Mouse (Mus musculus): Measurements from ENCODE around the gene Hoxa5. TPM values are rescaled to one million over a fixed set of nuclear protein-coding genes. Genes with fewer than 3 reads are reported as not detected.

Gene Hoxa5
- 1 to 10 TPM; 4.4 to 5.1 TPM for total RNA-seq (2021)
- long read RNA-seq, experiment 1, partial matches to known transcripts = 0 of 1 reads
- long read RNA-seq, experiment 1, other reads (novel, unspliced or antisense) = 0 of 1 reads
- long read RNA-seq, experiment 2, partial matches to known transcripts = 2 of 4 reads
- long read RNA-seq, experiment 2, other reads (novel, unspliced or antisense) = 2 of 4 reads

DNA sequence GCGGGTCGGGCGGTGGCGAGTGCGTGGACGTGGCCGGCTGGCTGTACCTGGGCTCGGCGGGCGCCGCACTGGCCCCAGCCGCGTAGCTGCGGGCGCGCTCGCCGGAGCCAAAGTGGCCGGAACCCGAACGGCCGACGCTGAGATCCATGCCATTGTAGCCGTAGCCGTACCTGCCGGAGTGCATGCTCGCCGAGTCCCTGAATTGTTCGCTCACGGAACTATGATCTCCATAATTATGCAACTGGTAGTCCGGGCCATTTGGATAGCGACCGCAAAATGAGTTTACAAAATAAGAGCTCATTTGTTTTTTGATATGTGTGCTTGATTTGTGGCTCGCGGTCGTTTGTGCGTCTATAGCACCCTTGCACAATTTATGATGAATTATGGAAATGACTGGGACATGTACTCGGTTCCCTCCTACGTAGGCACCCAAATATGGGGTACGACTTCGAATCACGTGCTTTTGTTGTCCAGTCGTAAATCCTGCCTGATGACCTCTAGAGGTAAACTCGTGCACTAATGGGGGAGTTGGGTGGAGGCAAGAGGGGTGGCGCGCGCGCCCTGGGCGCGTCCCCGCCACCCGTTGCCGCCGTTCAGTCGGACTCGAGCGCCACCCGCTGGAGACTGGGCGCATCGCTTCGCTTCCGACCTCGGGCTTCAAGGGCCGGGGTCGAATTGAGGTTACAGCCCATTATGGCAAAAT is at the start of gene Hoxa5:
Gene Hoxa5 (minus strand): TSS at position 538 of the 703 bp plus-strand sequence.
- peak in 1 of 2 experiments; percentile 75 for DNase-seq (ENCODE audit: low spot score in 2 of 2)

DNA sequence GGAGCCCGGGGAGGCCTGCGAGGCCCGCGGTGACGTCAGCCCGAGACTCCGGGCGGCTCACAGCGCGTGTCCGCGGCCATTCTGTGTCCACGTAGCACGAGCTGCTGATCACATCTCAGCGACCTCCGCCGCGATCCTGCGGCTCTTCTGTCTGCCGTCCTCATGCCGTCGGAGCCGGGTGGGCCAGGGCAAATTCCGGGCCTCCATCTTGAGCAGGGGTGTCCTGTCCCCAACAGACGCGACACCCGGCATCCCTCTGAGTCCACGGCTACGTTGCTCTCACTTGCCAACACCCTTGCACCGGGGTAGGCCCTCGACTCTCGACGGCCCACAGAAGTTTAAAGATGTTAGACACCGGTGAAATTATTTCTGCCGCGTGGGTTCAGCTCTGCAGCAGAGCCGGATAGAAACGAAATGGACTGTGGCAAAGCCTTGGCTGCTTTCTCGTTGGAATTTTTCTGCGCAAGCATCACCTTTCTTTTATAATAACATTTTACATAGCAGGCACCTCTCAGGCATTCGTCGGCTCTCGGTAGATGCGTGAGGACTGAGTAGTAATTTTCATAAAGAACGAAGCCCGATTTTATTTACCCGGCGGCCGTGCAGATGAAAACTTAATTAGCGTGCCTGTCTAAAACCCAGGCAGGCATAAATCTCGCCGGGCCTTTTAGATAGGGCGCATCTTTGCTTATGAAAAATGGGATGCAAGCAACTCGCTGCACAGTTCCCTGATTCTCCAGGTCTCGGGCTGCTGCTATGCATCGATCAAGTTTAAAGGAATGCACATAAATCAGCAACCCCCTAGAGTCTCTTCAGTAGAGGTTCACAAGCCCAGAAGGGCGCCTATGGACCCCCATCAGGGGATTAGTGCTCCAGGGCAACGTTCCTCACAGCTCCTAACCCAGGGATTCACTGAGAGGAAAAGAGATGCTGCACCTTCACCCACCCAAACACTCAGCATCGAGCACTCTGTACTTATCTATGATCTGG is 49.4 kb upstream of the Hoxa5 start:
- DNase-seq (ENCODE audit: low spot score in 2 of 2) = no peak

DNA sequence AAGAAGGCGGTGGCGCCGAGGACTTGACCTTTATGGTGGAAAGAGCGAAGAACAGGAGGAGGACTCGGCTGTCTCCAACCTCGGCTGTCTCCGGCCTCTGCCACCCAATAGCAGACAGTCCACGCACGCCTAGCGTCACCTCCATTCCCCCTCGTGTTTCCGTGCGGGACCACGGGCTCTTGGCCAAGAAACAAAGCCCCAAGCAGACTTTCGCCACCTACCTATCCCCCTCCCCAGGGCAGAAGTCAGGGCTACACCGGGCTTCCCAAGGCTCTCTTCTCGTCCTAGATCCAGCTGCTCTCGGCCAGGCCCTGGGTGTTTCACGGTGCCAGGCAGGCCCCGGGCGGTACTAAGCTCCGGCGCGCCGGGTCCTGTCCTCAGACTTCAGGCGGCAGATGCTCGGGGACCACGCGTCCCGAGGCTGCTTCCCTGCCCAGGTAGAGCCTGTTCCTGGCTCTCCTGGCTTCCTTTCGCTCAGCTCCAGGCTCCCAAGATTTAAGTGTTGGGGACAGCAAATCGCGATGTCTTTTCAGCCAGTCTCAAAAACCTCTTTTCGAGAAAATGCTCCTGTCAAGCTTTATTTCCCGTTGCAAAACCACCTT is 48.5 kb upstream of the Hoxa5 start:
- no peak for DNase-seq (ENCODE audit: low spot score in 2 of 2)

DNA sequence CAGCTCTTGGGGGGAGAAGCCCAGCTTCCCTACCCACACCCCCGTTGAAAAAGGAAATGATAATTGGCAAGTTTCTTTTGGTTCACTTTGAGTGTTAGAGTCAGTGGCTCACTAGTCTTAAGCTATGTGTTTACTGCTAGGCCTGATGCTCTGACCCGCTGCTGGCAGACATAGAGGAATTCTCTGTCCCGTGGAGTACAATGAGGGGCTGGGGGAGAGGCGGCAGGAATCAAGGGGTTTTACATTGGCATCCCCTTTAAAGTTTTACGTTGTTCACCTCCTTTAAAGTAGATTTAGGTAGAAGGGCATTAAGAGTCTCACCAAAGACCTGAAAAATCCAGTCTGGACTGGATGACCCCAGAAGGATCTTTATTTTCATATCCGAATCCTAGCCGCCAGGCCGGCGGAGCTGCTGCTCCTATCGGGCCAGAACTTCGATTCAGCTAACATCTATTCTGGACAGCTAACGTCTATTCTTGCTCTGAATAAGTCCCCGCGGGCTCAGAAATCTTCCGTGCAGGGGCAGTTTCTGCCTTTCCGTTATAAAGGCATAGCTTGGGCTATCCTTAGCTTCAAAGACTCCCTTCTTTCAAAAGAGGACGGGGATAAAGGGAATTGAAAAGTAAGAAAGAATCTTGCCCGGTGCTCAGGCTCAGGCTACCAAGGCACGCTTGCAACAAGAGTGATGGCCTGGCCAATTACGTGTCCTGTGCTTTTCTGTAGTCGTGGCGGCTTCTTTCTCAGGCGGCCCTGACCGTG is 47.8 kb upstream of the Hoxa5 start:
- DNase-seq (ENCODE audit: low spot score in 2 of 2) = no peak

DNA sequence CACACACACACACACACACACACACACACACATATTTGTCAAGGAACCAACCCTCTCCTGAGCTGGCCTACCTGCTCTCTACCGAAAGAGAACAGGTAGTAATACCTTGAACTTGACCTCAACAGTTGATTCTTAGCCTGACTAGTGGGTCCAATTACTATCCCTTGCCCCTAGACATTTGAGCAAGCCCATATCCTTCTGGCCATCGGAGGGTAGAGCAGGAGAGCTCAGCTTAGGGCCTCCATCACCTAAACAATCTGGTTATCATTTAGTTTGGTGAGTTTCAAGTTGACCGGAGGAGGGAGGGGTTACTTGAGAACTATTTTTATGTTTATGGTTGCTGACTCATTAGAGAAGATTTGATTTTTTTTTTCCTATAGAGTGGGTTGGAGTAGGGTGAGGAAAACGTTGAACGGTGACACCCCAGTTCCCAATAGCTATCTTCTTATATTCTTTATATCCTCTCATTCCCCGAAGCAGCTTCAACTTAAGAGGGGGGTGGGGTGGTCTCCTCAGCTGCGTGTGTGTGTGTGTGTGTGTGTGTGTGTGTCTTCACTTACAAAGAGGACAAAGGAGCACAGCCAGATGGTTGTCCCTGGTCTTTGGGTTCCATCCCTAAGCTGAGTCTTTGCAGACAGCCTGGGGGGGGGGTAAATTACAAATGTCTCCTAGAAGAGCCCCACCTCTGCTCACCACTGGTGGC is 46.9 kb upstream of the Hoxa5 start:
- DNase-seq (ENCODE audit: low spot score in 2 of 2) = no peak

DNA sequence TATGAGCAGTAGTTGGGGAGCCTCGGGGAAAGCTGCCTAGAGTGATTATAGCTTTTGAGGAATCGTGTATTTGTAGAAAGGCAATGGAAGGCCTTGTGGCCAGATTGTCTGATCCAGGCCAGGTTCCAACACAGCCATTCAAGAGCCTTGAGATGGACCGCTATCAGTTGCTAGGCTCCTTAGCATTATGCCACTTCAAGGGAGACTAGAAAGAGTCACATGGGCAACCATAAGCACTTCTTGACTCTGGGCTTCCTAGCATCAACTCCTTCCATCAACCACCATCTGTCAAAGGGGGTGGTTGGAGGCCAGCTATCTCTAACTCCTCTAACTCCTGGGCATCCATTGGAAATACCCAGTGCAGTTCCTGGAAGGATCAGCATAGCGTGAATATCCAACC is 45.4 kb upstream of the Hoxa5 start:
- DNase-seq (ENCODE audit: low spot score in 2 of 2) = no peak

DNA sequence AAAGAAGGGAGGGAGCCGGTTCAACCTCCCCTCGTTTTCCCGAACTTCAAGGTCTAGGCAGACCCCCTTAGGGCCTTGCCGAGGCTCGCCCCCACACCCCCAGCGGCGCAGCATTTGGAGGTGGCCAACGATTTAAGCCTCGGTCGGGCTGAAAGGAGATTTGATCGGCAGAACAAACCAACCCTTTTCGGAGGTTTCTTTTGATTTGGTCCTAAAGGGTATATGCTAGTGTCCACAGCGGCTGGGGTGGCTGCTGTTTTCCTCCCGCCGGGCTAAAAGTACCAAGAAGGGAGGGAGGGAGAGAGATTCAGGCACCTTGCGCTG is 45.0 kb upstream of the Hoxa5 start:
- DNase-seq (ENCODE audit: low spot score in 2 of 2) = peak in 1 of 2 experiments; percentile 15

DNA sequence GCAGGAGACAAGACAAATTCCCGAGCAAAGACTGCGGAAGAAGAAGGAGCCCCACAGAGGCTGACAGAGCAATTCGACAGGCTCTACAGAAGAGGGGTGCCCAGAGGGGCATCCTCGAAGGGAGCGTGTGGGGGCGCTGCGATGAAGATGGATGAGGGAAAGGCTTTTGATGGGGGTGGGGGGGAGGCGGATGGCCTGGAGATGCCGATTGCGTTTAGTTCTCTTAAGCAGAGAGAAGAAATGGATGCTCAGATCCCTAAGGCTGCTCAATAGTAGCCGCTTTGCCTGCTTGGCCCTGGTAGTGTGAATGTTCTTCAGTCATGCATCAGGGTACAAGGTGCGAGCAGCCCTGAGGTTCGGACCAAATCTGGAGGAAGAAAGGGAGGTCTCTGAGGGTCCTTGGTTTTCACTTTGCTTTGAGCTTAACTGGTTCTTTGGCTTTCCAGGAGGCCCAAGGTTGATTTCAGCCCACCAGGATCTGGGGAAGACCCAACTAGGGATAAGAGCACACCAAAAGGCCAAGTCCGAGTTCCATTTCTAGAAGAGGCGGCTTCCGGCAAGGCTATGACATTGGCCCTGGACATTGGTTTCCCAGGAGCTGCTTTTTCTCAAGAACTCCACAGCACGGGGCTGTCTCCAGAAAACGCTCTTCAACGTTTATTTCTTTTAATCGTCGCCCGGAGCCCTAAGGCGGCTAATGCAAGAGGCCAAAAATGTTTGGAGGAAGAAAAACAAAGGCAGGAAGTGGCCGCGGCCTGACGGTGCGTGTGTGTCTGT is 44.4 kb upstream of the Hoxa5 start:
- peak in 1 of 2 experiments; percentile 15 for DNase-seq (ENCODE audit: low spot score in 2 of 2)

DNA sequence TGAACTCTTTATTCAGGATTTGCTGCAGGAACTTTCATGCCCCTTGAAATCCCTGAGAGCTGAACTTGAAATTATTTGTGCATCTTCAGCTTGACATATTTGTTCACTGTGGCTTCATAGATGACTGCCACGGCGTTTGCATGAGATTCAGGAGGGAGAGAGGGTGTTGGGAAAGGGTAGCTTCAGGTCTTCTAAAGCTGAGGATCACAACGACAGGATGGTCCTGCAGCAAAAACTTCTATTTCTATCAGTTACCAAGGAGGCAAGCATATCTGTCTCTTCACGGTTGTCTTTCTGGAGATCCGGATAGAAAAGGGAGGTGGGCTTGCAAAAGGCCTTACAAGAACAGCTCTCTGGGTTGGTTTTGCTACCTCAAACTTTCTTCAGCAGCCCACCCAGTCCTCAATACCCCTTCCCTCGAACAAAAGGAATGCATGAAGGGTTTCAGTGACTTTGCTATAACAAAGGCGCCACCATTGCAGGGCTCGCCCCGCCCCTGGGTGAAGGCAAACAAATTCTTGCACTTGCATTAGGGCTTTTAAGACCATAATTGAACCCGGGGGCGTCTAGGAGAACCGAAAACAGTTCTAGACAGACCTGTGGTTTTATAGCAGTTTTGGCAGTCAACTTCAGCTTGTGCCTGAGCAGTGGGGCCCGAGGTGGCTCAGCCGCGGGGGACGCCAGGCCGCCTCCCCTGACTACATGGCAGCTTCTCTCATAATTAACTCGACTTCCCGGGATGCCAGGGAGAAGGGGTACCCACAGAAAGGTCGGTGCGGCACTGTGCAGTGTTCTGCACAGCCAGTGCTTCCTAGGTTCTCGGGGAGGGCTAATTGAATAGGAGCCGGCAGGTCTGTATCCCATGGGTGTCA is 43.6 kb upstream of the Hoxa5 start:
- peak in 1 of 2 experiments; percentile 18 for DNase-seq (ENCODE audit: low spot score in 2 of 2)

DNA sequence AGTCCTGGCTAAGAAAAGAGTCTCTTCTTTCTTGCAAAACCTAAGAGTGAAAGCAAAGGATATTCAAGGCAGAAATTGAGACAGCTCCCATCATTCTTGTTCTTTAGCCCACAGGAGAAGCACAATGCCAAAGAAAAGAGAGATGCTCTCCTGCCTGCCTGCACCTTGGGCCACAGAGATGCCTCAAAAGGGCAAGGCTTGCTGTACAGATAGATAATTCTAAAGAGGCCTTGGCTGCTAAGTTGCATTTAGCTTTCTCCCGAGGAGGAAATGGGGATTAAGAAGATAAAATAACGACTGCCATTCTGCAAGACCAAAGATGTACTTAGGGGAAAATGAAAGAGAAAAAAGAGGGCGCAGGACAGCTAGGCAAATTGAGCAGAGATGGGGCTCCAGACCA is 42.5 kb upstream of the Hoxa5 start:
- DNase-seq (ENCODE audit: low spot score in 2 of 2) = no peak

DNA sequence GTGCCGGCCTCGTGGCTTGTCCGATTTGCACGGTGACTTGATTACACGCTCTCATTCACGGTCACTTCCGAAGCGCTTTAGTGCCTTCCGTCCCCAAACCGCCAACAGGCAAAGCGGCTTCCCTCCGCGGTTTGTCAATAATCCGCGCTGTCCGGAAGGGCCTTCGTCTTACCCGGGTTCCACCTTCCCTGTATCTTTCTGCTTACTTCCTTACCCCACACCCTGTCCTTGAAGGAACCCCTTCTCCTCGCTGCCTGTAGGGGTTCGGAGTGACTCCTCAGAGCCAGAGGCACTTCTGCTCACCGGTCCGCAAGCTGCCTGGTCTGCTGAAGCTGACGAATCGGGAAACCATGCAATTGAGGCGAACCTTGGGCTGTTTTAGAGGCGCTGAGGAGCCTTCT is 42.0 kb upstream of the Hoxa5 start:
- DNase-seq (ENCODE audit: low spot score in 2 of 2) = peak; percentile 22 to 47

DNA sequence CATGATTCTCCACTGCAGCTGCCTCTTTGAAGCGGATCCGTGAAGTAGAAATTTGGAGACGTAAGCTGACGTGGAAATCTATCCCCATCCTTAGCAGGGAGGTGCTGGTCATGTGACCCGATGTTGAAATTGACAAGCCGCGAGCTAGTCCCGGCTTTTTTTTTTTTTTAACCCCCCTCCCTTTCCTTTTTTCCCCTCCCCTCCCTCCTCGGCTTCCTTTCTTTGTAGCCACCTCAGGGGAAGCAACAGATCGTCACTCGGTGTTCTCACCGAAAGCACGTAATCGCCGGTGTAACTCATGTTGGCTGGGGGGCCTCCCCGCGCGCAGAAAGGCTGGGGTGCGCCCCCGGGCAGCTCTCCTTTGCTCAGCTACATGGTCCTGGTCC is 41.4 kb upstream of the Hoxa5 start, which contains the start of gene Hoxa11:
Gene Hoxa11 (minus strand): TSS at position 54 of the 386 bp plus-strand sequence.
- DNase-seq (ENCODE audit: low spot score in 2 of 2) = no peak

DNA sequence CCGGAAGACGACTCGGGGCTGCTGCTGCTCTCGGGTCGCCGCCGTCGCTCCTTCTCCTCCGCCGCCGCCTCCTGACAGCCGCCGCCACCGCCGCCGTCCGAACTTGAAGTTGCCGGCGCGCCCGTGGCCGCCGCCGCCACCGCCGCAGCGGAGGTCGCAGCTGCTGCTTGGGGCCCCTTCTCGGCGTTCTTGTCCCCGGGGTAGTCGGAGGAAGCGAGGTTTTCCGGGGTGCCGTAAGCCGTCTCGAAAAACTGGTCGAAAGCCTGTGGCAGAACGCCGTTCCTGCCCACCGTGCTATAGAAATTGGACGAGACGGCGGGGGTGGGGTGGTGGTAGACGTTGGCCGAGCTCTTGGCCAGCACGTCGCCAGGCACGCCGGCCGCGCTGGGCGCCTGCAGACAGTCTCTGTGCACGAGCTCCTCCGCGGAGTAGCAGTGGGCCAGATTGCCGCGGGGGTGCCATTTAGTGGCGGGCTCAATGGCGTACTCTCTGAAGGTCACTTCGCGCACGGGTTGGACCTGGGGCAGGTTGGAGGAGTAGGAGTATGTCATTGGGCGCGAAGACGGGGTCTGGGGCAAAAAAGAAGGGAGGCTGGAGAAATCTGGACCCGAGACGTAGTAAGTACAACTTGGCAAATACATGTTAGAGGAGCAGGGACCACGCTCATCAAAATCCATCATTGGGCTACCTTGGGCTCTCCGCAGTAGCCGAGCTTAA is 40.8 kb upstream of the Hoxa5 start:
- peak; percentile 36 to 66 for DNase-seq (ENCODE audit: low spot score in 2 of 2)

DNA sequence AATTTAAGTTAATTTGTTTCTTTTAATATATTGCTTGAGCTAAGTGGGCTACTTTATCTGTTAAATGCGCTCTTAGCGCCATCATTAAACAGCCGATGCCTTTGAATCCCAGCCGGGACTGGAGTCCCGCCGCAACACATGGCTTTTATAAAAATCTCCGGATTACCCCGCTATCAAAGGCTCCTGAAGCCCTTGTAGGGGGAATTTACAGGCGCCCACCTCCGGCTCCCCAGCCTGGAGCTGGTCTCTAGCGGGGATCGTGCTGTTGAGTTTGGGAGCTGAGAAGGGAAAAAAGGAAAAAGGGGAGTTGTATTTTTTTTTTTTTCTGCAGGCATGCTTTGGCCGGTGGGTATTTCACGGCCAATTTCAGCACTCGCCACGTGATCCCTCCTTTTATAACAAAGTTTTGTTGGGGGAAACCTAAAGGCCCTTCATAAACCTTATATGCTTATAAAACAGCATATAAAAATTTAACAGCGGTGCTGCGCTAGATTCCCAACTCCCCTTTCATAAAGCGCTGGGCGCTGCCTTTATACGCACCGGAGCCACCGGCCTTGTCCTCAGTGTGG is 40.2 kb upstream of the Hoxa5 start:
- DNase-seq (ENCODE audit: low spot score in 2 of 2) = no peak

DNA sequence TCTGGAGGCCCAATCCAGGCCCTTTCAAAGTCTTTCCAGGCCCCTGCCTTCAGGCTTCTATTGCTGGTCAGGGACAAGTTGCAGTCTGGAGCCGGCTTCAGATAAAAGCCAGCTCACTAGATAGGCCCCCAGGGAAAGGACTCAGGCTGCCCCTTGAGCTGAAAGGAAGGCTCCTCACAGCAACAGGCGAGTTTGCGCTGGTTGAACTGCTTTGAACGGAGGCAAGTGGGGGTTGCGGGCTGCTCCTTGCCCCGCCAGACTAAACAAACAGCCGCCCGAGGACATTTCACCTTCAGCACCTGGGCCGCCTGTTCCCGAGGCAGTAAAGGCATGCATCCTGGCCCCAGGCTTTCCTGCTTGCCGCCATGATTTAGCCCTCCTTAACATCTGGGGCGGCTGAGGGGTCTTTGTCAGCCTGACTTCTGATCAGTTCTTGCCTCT is 39.3 kb upstream of the Hoxa5 start:
- DNase-seq (ENCODE audit: low spot score in 2 of 2) = no peak

DNA sequence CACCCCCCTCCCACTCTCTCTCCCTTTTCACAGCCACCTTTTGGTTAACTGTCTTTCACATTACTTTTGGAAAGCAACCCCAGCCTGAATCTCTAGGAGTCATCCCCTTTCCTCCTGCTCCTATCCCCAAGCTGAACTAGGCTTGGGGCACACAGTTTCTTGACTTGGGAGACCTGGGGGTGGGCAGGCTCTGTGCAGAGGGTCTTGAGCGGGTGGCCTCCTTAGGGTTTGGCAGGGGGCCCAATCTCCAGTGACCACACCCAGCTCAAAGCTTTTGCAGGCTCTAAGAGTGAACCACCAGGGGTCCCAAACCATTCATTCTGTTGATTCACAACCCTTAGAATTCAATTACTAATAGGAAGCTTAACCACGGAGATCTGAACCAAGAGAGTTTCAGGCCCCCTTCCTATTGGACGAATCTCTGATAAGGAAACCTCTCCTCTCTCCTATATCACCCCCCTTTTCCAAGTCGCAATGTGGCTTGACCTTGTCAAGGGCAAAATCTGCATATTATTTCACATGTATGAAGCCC is 38.5 kb upstream of the Hoxa5 start:
- DNase-seq (ENCODE audit: low spot score in 2 of 2) = no peak

Measured in gastrocnemius, postnatal 4 days (tissue).